Mouse (Mus musculus) myocyte (in vitro differentiated cells): ENCODE measurements around the gene Sec23b.

Experiments used
- POLR2A ChIP-seq: IDR thresholded peaks from one replicate; pipeline ENCODE4 v1.6.1; 2011; ENCODE audit warnings: low read depth, mild to moderate bottlenecking, control low read depth, moderate library complexity; ENCODE audit not compliant: insufficient read length
- TCF12 ChIP-seq: IDR thresholded peaks from one replicate; pipeline ENCODE4 v1.6.1; 2011; ENCODE audit warnings: mild to moderate bottlenecking, control low read depth; ENCODE audit not compliant: poor library complexity, insufficient read depth, severe bottlenecking

GRCm38 (mm10) chr2:144634231-144634630 lies 78.2 kb downstream of the Sec23b start:
- no peak for TF ChIP-seq POLR2A
- no peak for TF ChIP-seq TCF12
